22 mouse cellular contexts compared by ENCODE assay signal in the genomic region with DNA sequence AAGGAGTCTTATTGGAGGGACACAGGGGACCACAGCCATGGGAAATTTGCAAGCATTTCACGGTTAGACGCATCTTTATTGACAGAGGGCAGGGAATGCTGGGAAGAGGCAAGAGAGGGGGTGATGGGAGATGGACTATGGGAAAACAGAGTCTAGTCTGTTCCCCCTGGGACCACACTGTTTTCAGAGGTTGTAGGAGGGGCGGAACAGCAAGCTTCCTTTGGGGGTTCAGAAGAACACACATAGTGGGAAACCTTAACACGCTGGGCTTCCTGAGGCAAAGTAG.
DNase-seq lines count a peak whose midpoint lies in the region; ATAC-seq and TF ChIP-seq lines count a peak whose summit lies in the region.
"Had no signal": no experiment of that assay in that cellular context is flagged by ENCODE, and none has a peak within 500 bp of the region (broad histone marks: within the 10 kb centered on the region; RNA-seq: fewer than 3 reads in every experiment).

No protein-coding gene starts in this region.

- H3K4me2 ChIP-seq in hindbrain, embryonic 11.5 days (replicated peaks; ENCODE audit: low read depth, low read length), result no peak overlapping the region
- no peak overlapping the region for H3K4me2 ChIP-seq in hindbrain, embryonic 16.5 days (ENCODE audit: low read length)
- H3K4me2 ChIP-seq: embryonic facial prominence, embryonic 13.5 days had no signal

- H3K4me3 ChIP-seq in cerebellum, adult 2 months (replicated peaks; ENCODE audit: insufficient read depth, low read depth, low read length), result no peak overlapping the region
- no peak overlapping the region for H3K4me3 ChIP-seq in hindbrain, embryonic 11.5 days (ENCODE audit: low read depth, low read length)
- H3K4me3 ChIP-seq in hindbrain, embryonic 16.5 days (ENCODE audit: low read length), result no peak overlapping the region
- peak overlapping the region; percentile 58 for H3K4me3 ChIP-seq in E14TG2a.4 (replicated peaks; ENCODE audit: low read length)
- H3K4me3 ChIP-seq: embryonic facial prominence, embryonic 13.5 days; gastrocnemius, adult 2 months; heart, embryonic 15.5 days had no signal

- no peaks in the 10 kb centered on the region for H3K9me3 ChIP-seq in hindbrain, embryonic 11.5 days (ENCODE audit: control insufficient read depth, low read length)
- no peaks in the 10 kb centered on the region; the same call in 1 of the 2 replicates for H3K9me3 ChIP-seq in hindbrain, embryonic 16.5 days (ENCODE audit: control insufficient read depth, low read length)
- no peaks in the 10 kb centered on the region for H3K9me3 ChIP-seq in E14TG2a.4 (ENCODE audit: low read length)
- H3K9me3 ChIP-seq: embryonic facial prominence, embryonic 13.5 days; heart, embryonic 15.5 days had no signal

- TF ChIP-seq POLR2A in cerebellum, adult 2 months (IDR thresholded peaks at IDR 0.05; ENCODE audit: borderline replicate concordance, insufficient read depth, low read length), result no peak

- H3K36me3 ChIP-seq in hindbrain, embryonic 11.5 days (ENCODE audit: control insufficient read depth, insufficient read depth, low read length), result no peaks in the 10 kb centered on the region
- no peaks in the 10 kb centered on the region for H3K36me3 ChIP-seq in hindbrain, embryonic 16.5 days (ENCODE audit: control insufficient read depth, insufficient read depth, low read length)
- no peaks in the 10 kb centered on the region for H3K36me3 ChIP-seq in E14TG2a.4 (ENCODE audit: insufficient read depth, low read length)
- H3K36me3 ChIP-seq: embryonic facial prominence, embryonic 13.5 days; heart, embryonic 15.5 days had no signal

- peak overlapping the region; percentile 99 for H3K27ac ChIP-seq in cerebellum, adult 2 months (ENCODE audit: insufficient read depth, low read length)
- H3K27ac ChIP-seq in hindbrain, embryonic 11.5 days (ENCODE audit: low read depth, low read length), result no peak overlapping the region
- H3K27ac ChIP-seq in hindbrain, embryonic 16.5 days (ENCODE audit: low read depth, low read length), result no peak overlapping the region
- H3K27ac ChIP-seq: embryonic facial prominence, embryonic 13.5 days; gastrocnemius, adult 2 months; heart, embryonic 15.5 days had no signal

- 58% methylated on average over 4 of the region's 4 CpGs for WGBS in cerebellum, adult 2 months
- 66% methylated on average over 4 of the region's 4 CpGs for WGBS in hindbrain, embryonic 11.5 days
- WGBS in hindbrain, embryonic 16.5 days, result 28% methylated on average over 4 of the region's 4 CpGs

- peaks cover 89% of the 10 kb centered on the region for H3K4me1 ChIP-seq in cerebellum, adult 2 months (ENCODE audit: control insufficient read depth, insufficient read depth, low read length)
- no peaks in the 10 kb centered on the region for H3K4me1 ChIP-seq in hindbrain, embryonic 11.5 days (replicated peaks; ENCODE audit: control insufficient read depth, insufficient read depth, low read length)
- peaks cover 10% of the 10 kb centered on the region; the same call in 1 of the 2 replicates for H3K4me1 ChIP-seq in hindbrain, embryonic 16.5 days (ENCODE audit: control insufficient read depth, insufficient read depth, low read depth, low read length)
- H3K4me1 ChIP-seq in E14TG2a.4 (replicated peaks; ENCODE audit: low read depth, low read length), result peaks cover 38% of the 10 kb centered on the region

- DNase-seq in cerebellum, adult 2 months, result no peak
- DNase-seq in cerebellum, postnatal 36 days, result no peak
- peak; percentile 28 for DNase-seq in hindbrain, embryonic 11.5 days (ENCODE audit: low spot score)
- peak; percentile 51 for DNase-seq in retina, embryonic 14.5 days (ENCODE audit: low spot score)
- DNase-seq in gastrocnemius, postnatal 10 days, result no peak
- DNase-seq: adrenal gland, postnatal 25 days; B cell, adult 2 months; cerebellum, adult 11 months; cerebellum, adult 9-10 months; gastrocnemius, adult 2 months; gastrocnemius, postnatal 36 days; heart, postnatal 14 days had no signal

- TF ChIP-seq CTCF in cerebellum, adult 2 months (IDR thresholded peaks at IDR 0.05; ENCODE audit: borderline replicate concordance, insufficient read depth, low read depth, low read length), result no peak
- no peak for TF ChIP-seq CTCF in E14TG2a.4 (conservative IDR thresholded peaks at IDR 0.05; ENCODE audit: low read length)

- 0 out of 2 replicates have a peak, but pooled peaks have one; percentile 12 for ATAC-seq in hindbrain, embryonic 11.5 days (ENCODE audit: low FRiP score)
- ATAC-seq in hindbrain, embryonic 16.5 days, result no peak
- ATAC-seq: activated CD4-positive, CD25-positive, alpha-beta regulatory T cell, adult 4 months; CD4-positive, CD25-positive, alpha-beta regulatory T cell, adult 4 months; forebrain, embryonic 14.5 days; inflammation-experienced regulatory T-cells, adult 6 months; intestine, postnatal 0 days; Patski had no signal

- no peak overlapping the region for H3K9ac ChIP-seq in hindbrain, embryonic 11.5 days (ENCODE audit: low read depth, low read length)
- no peak overlapping the region for H3K9ac ChIP-seq in hindbrain, embryonic 16.5 days (ENCODE audit: low read depth, low read length)
- H3K9ac ChIP-seq: embryonic facial prominence, embryonic 13.5 days; heart, embryonic 15.5 days had no signal

- no peaks in the 10 kb centered on the region for H3K27me3 ChIP-seq in cerebellum, adult 2 months (ENCODE audit: control insufficient read depth, insufficient read depth, low read length)
- H3K27me3 ChIP-seq in hindbrain, embryonic 11.5 days (ENCODE audit: control insufficient read depth, insufficient read depth, low read length), result no peaks in the 10 kb centered on the region
- no peaks in the 10 kb centered on the region; the same call in 1 of the 2 replicates for H3K27me3 ChIP-seq in hindbrain, embryonic 16.5 days (replicated peaks; ENCODE audit: control insufficient read depth, insufficient read depth, low read length)
- H3K27me3 ChIP-seq in E14TG2a.4 (ENCODE audit: insufficient read depth, low read length), result peaks cover 25% of the 10 kb centered on the region

Comparison
In these comparisons a context has a peak if more than half of its experiments do, and no peak if none do; other contexts are left out.
1. DNase-seq: peak in hindbrain, embryonic 11.5 days (single experiment) and retina, embryonic 14.5 days (single experiment); none in cerebellum, adult 2 months (0 of 2), cerebellum, postnatal 36 days (0 of 2) and gastrocnemius, postnatal 10 days (single experiment).